Mouse (Mus musculus): ENCODE measurements around the gene Cnnm3.

DNA sequence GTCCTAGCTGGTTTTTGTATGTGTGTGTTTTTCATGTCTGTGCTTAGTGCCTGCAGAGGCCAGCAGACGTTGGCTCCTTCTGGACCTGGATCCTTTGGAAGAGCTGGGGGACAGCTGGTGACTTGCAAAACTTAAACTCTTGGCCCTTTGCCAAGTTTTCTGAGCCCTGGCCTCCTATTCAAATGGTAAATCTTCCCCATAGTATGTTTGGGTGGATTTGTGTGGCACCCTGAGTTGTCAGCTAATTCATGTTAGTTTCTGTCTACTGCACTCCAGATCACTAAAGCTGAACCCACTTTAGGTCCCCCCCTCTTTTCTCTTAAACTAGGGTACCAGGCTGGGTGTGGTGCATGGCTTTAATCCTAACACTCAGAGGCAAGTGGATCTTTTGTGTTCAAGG lies 16.7 kb downstream of the Cnnm3 start:
- no peak for TF ChIP-seq POLR2A (IDR thresholded peaks at IDR 0.05; ENCODE audit: borderline replicate concordance, extremely low read depth, insufficient read depth, insufficient read length, poor library complexity, severe bottlenecking)
- no peak for TF ChIP-seq CTCF (IDR thresholded peaks at IDR 0.05; ENCODE audit: borderline replicate concordance, extremely low read depth, insufficient read depth, insufficient read length)

Data from brain, embryonic 14.5 days (tissue).